Mouse (Mus musculus): ENCODE measurements around the gene Majin.

DNA sequence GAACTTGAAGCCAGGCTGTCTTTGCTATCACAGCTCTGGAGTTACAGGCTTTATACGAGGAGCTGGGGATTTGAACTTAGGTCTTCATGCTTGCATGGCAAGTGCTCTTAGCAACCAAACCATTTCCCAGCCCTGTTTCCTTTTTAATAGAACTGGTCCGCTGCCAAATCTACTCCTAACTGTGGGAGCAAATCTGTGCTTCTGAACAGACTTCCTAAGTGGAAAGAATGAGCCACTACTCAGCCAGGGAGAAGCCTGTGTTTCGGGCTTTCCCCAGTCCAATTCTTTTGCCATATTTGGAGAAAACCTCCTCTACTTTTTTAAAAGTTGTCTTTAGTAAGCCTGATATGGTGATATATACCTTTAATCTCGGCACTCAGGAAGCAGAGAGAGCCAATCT is 88.5 kb downstream of the Majin start:
- no peak for TF ChIP-seq CTCF (IDR thresholded peaks at IDR 0.05; ENCODE audit: low read depth, low read length)
- no peak for TF ChIP-seq POLR2A (IDR thresholded peaks at IDR 0.05; ENCODE audit: extremely low read depth, insufficient read depth, low read length)

Data from liver, adult 2 months (tissue).